Mouse (Mus musculus) CH12.LX (cell line): Measurements from ENCODE around the gene Copg2. TPM values are rescaled to one million over a fixed set of nuclear protein-coding genes. Genes with fewer than 3 reads are reported as not detected.
"Not testable (repeated sequence)": the region's sequence is repeated elsewhere in the genome, so short reads cannot be mapped to it uniquely, and the experiment has no call there.

Experiments
- DNase-seq: peaks from one replicate; pipeline ENCODE4 v3.0.0-alpha.2; 2013; ENCODE audit errors: extremely low read depth
- H3K27ac ChIP-seq: 2 replicates; pipeline ENCODE4 v1.5.1; 2012; ENCODE audit warnings: low read depth, mild to moderate bottlenecking, control low read depth, moderate library complexity; ENCODE audit not compliant: insufficient read depth
- H3K27me3 ChIP-seq: replicated peaks from 2 replicates; pipeline ENCODE3; 2012; ENCODE audit warnings: inconsistent platforms
- H3K36me3 ChIP-seq, 2 experiments: replicated peaks in 1 of 2; 2 replicates each; pipeline versions ENCODE3 to v1.6.1; 2012; ENCODE audit warnings: inconsistent platforms in 1 of 2, low read length in 1 of 2, mild to moderate bottlenecking in 1 of 2, mixed read lengths in 1 of 2, moderate library complexity in 1 of 2; ENCODE audit not compliant: control insufficient read depth in 1 of 2, insufficient read depth in 1 of 2
- H3K4me1 ChIP-seq, 2 experiments: 2 replicates each; pipeline ENCODE4 v1.6.1; 2012; ENCODE audit warnings: inconsistent platforms in 1 of 2, moderate library complexity in 1 of 2; ENCODE audit not compliant: insufficient read depth in 2 of 2, control insufficient read depth in 1 of 2
- H3K4me2 ChIP-seq: 2 replicates; pipeline ENCODE4 v1.6.1; 2012; ENCODE audit warnings: low read depth, mild to moderate bottlenecking, control low read depth; ENCODE audit not compliant: poor library complexity, insufficient read depth, severe bottlenecking
- H3K4me3 ChIP-seq, 3 experiments: fragments of 150-350 bp in 1 of 3; sonication (generic) in 1 of 3; replicated peaks in 1 of 3; 2 replicates each; pipeline versions ENCODE3 to v1.5.1; 2011 to 2012; ENCODE audit warnings: low read depth in 2 of 3, low read length in 2 of 3, mild to moderate bottlenecking in 2 of 3, moderate library complexity in 2 of 3, control low read depth in 1 of 3, improper control_type of control experiment in 1 of 3, inconsistent platforms in 1 of 3, mixed read lengths in 1 of 3; ENCODE audit not compliant: poor library complexity in 1 of 3
- H3K79me2 ChIP-seq: replicated peaks from 2 replicates; pipeline ENCODE4 v1.6.1; 2012; ENCODE audit warnings: mild to moderate bottlenecking, moderate library complexity; ENCODE audit not compliant: control insufficient read depth, poor library complexity, insufficient read depth, severe bottlenecking; ENCODE audit errors: extremely low read depth
- H3K9ac ChIP-seq: 2 replicates; pipeline ENCODE4 v1.6.1; 2012; ENCODE audit warnings: low read depth, mild to moderate bottlenecking, control low read depth, moderate library complexity; ENCODE audit not compliant: insufficient read depth
- H3K9me3 ChIP-seq: replicated peaks from 2 replicates; pipeline ENCODE3; 2012; ENCODE audit warnings: low read length, inconsistent platforms, mixed read lengths
- CHD1 ChIP-seq: IDR thresholded peaks from 2 replicates; pipeline ENCODE4 v1.6.1; 2012; ENCODE audit warnings: low read depth, low read length, improper control_type of control experiment, inconsistent platforms
- CHD2 ChIP-seq: IDR thresholded peaks from 2 replicates; pipeline ENCODE4 v1.6.1; 2011; ENCODE audit warnings: low read length, improper control_type of control experiment
- ELF1 ChIP-seq: IDR thresholded peaks from 2 replicates; pipeline ENCODE4 v1.6.1; 2014; ENCODE audit warnings: low read depth, mild to moderate bottlenecking, inconsistent platforms, low read length, improper control_type of control experiment
- EP300 ChIP-seq: IDR thresholded peaks from 2 replicates; pipeline ENCODE4 v1.6.1; 2011; ENCODE audit warnings: low read length, improper control_type of control experiment
- JUN ChIP-seq: IDR thresholded peaks from 2 replicates; pipeline ENCODE4 v1.6.1; 2011; ENCODE audit warnings: low read depth, mild to moderate bottlenecking, low read length, improper control_type of control experiment, moderate library complexity; ENCODE audit not compliant: insufficient read depth
- JUND ChIP-seq: conservative IDR thresholded peaks from 2 replicates; pipeline ENCODE4 v1.6.1; 2011; ENCODE audit warnings: low read depth, low read length, improper control_type of control experiment
- KAT2A ChIP-seq: IDR thresholded peaks from 2 replicates; pipeline ENCODE4 v1.6.1; 2012; ENCODE audit warnings: low read length, improper control_type of control experiment, inconsistent platforms; ENCODE audit not compliant: insufficient replicate concordance
- MAFK ChIP-seq: IDR thresholded peaks from 2 replicates; pipeline ENCODE4 v1.6.1; 2011; ENCODE audit warnings: low read length, improper control_type of control experiment; ENCODE audit not compliant: insufficient replicate concordance
- MAX ChIP-seq: IDR thresholded peaks from 2 replicates; pipeline ENCODE4 v1.6.1; 2011; ENCODE audit warnings: low read length, improper control_type of control experiment
- MAZ ChIP-seq: IDR thresholded peaks from 2 replicates; pipeline ENCODE4 v1.6.1; 2012; ENCODE audit warnings: low read depth, mild to moderate bottlenecking, inconsistent platforms, low read length, improper control_type of control experiment, moderate library complexity
- MEF2A ChIP-seq: IDR thresholded peaks from 2 replicates; pipeline ENCODE4 v1.6.1; 2014; ENCODE audit warnings: low read depth, mild to moderate bottlenecking, inconsistent platforms, low read length, improper control_type of control experiment, borderline replicate concordance
- MYC ChIP-seq: IDR thresholded peaks from 2 replicates; pipeline ENCODE4 v1.6.1; 2011; ENCODE audit warnings: low read depth, mild to moderate bottlenecking, improper control_type of control experiment, low read length
- POLR2AphosphoS2 ChIP-seq: IDR thresholded peaks from 2 replicates; pipeline ENCODE4 v1.6.1; 2011; ENCODE audit warnings: low read depth, low read length, improper control_type of control experiment
- RAD21 ChIP-seq: IDR thresholded peaks from 2 replicates; pipeline ENCODE4 v1.6.1; 2011; ENCODE audit warnings: low read depth, mild to moderate bottlenecking, low read length, improper control_type of control experiment, moderate library complexity
- RCOR1 ChIP-seq: conservative IDR thresholded peaks from 2 replicates; pipeline ENCODE4 v1.6.1; 2012; ENCODE audit warnings: low read depth, mild to moderate bottlenecking, inconsistent platforms, low read length, improper control_type of control experiment
- TBP ChIP-seq: conservative IDR thresholded peaks from 2 replicates; pipeline ENCODE4 v1.6.1; 2011; ENCODE audit warnings: low read depth, low read length, improper control_type of control experiment
- TCF12 ChIP-seq: IDR thresholded peaks from 2 replicates; pipeline ENCODE4 v1.6.1; 2014; ENCODE audit warnings: low read depth, mild to moderate bottlenecking, inconsistent platforms, low read length, improper control_type of control experiment
- UBTF ChIP-seq: IDR thresholded peaks from 2 replicates; pipeline ENCODE4 v1.6.1; 2012; ENCODE audit warnings: low read depth, mild to moderate bottlenecking, inconsistent platforms, low read length, improper control_type of control experiment, moderate library complexity
- USF2 ChIP-seq: conservative IDR thresholded peaks from 2 replicates; pipeline ENCODE4 v1.6.1; 2011; ENCODE audit warnings: low read depth, low read length, improper control_type of control experiment
- ZC3H11A ChIP-seq: IDR thresholded peaks from 2 replicates; pipeline ENCODE4 v1.6.1; 2012; ENCODE audit warnings: low read depth, mild to moderate bottlenecking, inconsistent platforms, low read length, improper control_type of control experiment
- ZKSCAN1 ChIP-seq: IDR thresholded peaks from 2 replicates; pipeline ENCODE4 v1.6.1; 2012; ENCODE audit warnings: low read depth, inconsistent platforms, low read length, improper control_type of control experiment, borderline replicate concordance
- ZMIZ1 ChIP-seq: IDR thresholded peaks from 2 replicates; pipeline ENCODE4 v1.6.1; 2012; ENCODE audit warnings: low read depth, mild to moderate bottlenecking, inconsistent platforms, low read length, improper control_type of control experiment
- dilution Hi-C: fragments of 300-500 bp; cut with MboI; formaldehyde crosslinking; loops from 2 replicates; pipeline ENCODE4 v1.14.3; 2020; ENCODE audit warnings: low sequenced_read_pairs; ENCODE audit not compliant: extremely low pct_unique_long_range_greater_than_20kb, extremely low pct_ligation_motif_present
- in situ Hi-C: fragments of 300-500 bp; cut with MboI; formaldehyde crosslinking; loops from 3 replicates; pipeline ENCODE4 v1.14.3; 2019; ENCODE audit warnings: low sequenced_read_pairs, low pct_ligation_motif_present, low pct_unique_long_range_greater_than_20kb, mixed read lengths
- polyA plus RNA-seq: library from polyadenylated mRNA; unstranded; fragments of >175 nt; gene quantifications from 2 replicates; pipeline ENCODE4 v1.2.1, GENCODE M21; 2012; ENCODE audit warnings: low read depth; ENCODE audit not compliant: insufficient read length
- total RNA-seq, 2 experiments: library from RNA; depleted of rRNA; stranded (reverse); fragments of 300-350 nt in 1 of 2; fragments of >200 nt in 1 of 2; gene quantifications; 2 replicates each; pipeline ENCODE4 v1.2.3; 2012 to 2014

Gene Copg2
- total and polyA plus RNA-seq, 3 experiments: 23.3 to 43.7 (median 28.9) TPM

DNA sequence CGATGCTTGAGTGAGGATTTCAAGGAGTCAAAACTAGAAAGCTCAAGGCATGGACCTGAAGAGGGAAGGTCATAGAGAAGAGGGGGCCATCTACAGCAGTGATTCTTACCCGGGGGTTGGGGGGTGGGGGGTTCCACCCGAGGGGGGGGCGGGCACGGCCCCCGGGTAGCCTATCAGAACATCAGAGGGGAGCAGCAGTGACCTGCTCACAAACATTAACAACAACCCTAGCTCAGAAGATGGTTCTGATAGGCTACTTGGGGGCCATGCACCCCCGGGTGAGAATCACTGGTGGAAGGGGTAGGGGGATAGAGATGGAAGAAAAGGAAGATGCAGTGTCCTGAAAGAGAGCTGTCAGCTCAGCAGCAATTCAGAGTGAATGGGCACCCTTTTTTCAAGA lies 93.7 kb downstream of the Copg2 start:
- H3K9ac ChIP-seq, DNase-seq, in situ Hi-C loops, H3K4me1 ChIP-seq, dilution Hi-C loops, H3K27me3 ChIP-seq, H3K27ac ChIP-seq, H3K9me3 ChIP-seq, H3K4me3 ChIP-seq, H3K4me2 ChIP-seq, H3K79me2 ChIP-seq: not testable (repeated sequence)
- peaks cover 0 to 21% of the 10 kb centered on the region in 2 experiments for H3K36me3 ChIP-seq

DNA sequence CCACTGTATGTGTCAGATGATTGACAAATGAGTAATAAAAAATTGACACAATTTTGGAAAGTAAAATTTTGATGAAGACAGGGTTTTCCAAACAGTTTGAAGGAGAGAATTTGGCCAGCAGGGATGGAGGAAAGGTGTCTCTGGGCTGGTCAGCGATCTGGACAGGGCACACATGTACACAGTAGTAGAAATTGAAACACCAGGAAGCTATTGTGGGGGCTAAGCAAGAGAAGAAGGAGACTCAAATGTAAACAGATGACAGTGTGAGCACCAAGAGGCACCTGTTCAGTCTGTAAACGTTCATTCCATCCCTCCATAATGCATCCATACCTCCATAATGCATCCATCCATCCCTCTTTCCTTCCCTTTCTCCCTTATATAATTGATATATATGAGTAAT lies 145.4 kb downstream of the Copg2 start:
- Histone ChIP-seq H3K27me3 (no peaks in the 10 kb centered on the region), H3K4me2 (no peak overlapping the region), H3K36me3 (peaks cover 6 to 35% of the 10 kb centered on the region in 2 experiments), H3K27ac (no peak overlapping the region), H3K4me1 (no peaks in the 10 kb centered on the region; a peak in 1 of 4 replicates), H3K4me3 (no peak overlapping the region), H3K9me3 (no peaks in the 10 kb centered on the region), H3K9ac (no peak overlapping the region), H3K79me2 (no peaks in the 10 kb centered on the region)
- DNase-seq: no peak
- in situ Hi-C loops (no loop called here), dilution Hi-C loops (no loop called here)
- TF ChIP-seq EP300 (no peak), TBP (no peak), ELF1 (no peak), JUND (no peak), ZKSCAN1 (no peak), UBTF (no peak), MAZ (no peak), ZC3H11A (no peak), POLR2AphosphoS2 (no peak), CHD1 (no peak), JUN (no peak)

DNA sequence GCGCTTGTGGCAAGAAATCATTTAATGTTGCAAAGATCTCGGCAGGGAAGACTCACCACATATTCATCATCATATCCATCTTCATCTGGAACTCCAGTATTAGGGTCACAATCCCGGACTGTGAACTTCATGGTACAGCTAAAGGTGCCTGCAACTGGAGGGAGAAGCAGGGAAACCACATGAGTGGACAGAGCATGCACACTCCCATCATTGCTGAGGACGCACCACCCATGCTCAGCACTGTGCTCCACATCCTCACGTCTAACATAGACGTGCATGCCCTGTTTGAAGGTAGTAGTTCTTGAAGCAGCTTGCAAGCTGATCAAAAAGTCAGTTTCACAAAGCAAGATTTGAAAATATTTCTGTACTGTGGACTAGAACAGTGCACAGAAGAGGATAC lies 146.1 kb downstream of the Copg2 start:
- H3K27ac ChIP-seq: no peak overlapping the region
- in situ Hi-C loops (no loop called here), dilution Hi-C loops (no loop called here)
- no peaks in the 10 kb centered on the region for H3K79me2 ChIP-seq
- no peak overlapping the region for H3K9ac ChIP-seq
- no peak overlapping the region for H3K4me3 ChIP-seq
- H3K36me3 ChIP-seq: peaks cover 6 to 38% of the 10 kb centered on the region in 2 experiments
- no peaks in the 10 kb centered on the region; a peak in 1 of 4 replicates for H3K4me1 ChIP-seq
- no peak for DNase-seq
- TF ChIP-seq CHD2 (no peak), MAZ (no peak), RCOR1 (no peak), MAFK (no peak), USF2 (no peak), MEF2A (no peak), JUN (no peak), EP300 (no peak), MAX (no peak), ZKSCAN1 (no peak), MYC (no peak), ZMIZ1 (no peak), JUND (no peak), RAD21 (no peak), KAT2A (no peak), ZC3H11A (no peak), TCF12 (no peak), UBTF (no peak)
- H3K4me2 ChIP-seq: no peak overlapping the region
- H3K27me3 ChIP-seq: no peaks in the 10 kb centered on the region
- no peaks in the 10 kb centered on the region for H3K9me3 ChIP-seq
